Mouse (Mus musculus): ENCODE results near the gene Lsr. TPM values are rescaled to one million over a fixed set of nuclear protein-coding genes. Genes with fewer than 3 reads are reported as not detected.

Lsr gene
- 1 to 10 TPM; 2.5 to 3.2 TPM for total RNA-seq (2023)

DNA sequence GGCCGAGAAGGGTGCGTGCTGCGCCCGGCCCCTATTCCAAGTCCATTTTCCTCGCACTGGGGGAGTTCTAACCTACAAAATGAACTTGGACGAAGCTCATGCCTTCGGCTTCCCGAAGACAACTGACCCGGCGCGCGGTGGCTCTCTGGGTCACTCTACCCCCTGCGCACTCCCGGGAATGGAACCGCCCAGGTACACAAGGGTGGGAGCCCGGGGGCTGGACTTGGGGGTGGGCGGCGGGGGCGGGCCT is at the start of gene Lsr:
Lsr (minus strand) TSS at position 214 of the 250 bp plus-strand sequence.

DNA sequence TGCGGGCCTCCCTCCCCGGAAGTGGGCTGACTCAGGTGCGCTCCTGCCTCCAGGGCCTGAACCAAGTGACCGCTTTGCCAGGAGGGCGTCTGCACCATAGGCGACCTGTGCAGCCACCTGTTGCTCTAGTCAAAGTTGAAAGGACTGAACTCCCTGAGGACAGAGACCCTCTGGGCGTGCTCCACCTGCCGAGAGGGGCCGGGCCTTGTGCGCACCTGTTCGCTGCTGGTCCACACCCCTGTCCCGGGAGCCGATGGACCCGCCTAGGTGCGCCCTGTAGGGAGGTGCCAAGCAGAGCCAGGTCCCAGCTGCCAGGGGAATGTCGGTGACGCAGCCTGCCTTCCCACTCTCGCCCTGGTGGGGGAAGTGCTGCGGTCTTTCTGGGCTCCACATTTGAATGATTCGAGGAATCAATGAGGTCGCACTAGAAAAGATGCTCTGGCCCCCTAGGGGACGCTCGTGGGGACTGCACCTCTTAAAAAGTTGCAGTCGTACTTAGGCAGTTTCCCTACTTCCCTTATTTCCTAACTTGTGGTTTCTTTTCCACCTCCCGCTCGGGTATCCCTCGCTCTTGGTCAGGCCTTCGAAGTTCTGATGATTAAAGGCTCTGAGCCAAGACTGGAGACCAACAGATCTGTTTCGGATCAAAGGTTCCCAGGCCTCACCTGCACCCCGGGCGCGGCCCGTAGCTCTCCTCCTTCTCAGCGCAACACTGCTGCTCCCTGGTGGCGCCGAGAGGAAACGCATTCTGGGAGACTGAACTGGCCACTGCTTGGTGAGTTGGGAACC is 431 bp upstream of the Lsr start, which contains the start of gene Fam187b:
Fam187b (plus strand) TSS at position 290 of the 789 bp plus-strand sequence.

DNA sequence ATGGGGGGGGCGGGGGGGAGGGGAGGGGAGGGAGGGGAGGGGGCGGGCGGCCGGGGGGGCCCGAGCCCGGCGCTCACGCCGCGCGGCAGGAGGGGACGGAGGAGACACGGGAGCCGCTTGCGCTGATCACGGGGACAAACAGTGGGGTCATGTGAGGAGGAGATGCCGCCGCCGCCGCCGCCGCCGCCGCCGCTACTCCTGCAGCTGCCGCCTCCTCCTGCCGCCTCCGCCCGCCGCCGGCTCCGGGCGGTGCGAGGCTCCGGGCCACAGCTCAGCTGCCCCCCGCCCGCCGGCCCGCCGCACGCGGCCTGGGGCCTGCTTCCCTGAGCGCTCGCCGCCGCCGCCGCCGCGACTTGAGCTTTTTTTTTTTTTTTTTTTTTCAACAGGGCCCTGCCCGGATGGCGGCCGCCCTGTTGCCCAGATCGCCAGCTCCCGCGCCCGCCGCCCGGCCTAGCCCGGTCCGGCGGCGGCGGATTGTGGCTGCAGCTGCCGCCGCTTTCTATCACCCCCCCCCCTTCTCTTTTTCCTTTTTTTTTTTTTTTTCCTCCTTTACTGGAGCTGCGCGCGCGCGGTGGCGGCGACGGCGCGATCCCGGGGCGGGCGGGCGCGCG is 16.4 kb downstream of the Lsr start, which contains the start of gene Usf2:
Usf2 (minus strand) TSS at position 48 of the 611 bp plus-strand sequence.

DNA sequence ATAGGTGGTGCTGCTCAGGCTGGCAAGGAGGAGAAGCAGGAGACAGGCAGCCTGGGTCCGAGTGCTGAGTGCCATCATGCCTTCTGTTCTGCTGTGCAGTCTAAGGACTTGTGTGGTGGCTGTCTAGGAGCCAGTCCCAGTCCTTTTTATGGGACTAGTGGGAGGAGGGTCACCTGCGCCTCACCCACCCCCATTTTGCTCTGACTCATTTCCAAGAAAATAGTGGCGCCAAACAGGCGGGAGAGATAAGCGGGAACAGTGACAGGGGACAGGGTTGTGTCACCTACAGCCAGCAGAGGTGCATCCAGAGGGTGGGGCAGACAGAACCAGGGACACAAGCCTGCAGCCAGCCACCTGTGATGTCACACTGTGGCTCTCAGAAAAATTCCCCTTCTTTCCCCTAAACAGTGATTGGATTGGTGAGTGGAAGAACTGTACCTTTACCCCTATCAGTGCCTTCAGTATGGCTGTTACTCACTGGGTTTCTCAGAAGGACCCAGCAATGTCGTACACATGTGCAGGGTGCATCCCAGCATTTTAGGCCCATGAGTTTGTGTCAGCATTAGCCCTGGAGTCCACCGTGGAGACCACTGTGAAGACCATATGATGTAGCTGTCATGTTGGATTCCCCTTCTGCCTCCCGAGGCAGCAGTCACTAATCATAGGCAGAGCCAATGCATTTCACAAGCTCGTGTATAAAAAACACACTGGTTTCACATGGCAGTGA is 29.2 kb downstream of the Lsr start, which contains the start of gene Hamp:
Hamp (minus strand) TSS at position 124 of the 727 bp plus-strand sequence.

DNA sequence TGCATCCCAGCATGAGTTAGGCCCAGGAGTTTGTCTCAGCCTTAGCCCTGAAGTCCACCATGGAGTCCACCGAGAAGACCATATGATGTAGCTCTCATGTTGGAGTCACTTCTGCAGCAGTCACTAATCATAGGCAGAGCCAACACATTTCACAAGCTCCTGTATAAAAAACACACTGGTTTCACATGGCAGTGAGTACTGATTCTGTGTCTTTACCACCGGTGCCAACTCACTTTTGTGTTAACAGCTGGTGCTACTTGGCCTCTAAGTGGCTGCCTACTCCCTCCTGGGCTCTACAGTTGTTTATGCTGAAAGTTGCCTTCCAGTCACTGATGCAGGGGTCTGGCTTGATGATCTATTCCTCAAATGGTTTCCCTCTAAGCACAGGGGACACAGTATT is 48.7 kb downstream of the Lsr start, which contains the start of gene Hamp2:
Hamp2 (minus strand) TSS at position 101 of the 400 bp plus-strand sequence.

DNA sequence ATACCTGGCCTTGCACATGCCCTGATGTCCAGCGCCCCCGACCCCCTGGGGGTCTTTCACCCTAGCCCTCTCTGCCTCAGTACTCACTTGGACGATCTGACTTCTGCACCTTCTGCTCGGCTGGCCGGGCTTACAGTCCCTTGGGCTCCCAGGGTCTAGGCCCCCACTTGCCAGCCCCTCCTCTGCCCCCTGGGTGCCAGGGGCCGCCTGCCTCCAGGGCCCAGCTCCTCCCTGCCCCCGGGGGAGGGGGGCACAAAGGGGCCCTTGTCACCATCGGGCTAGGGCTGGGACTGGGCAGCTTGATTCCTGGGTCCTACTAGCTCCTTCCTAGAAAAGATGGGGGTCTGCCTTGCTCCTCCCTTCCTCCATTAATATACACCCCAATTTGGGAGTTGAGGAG is 58.5 kb downstream of the Lsr start, which contains the start of gene Mag:
Mag (minus strand) TSS at position 142 of the 400 bp plus-strand sequence.

Other genes with a start within 250 kb of the Lsr start
- 10 to 100 TPM; 35.2 to 35.7 TPM for gene Tmem147, start 243.9 kb downstream of the Lsr start, total RNA-seq (2023)
- not detected for gene Gapdhs, start 229.8 kb downstream of the Lsr start, total RNA-seq (2023)
- gene Sbsn, start 222.0 kb downstream of the Lsr start, total RNA-seq (2023) = 1 to 10 TPM; 1.3 to 2.7 TPM
- 1 to 10 TPM; 2.8 to 4.5 TPM for gene Dmkn, start 209.7 kb downstream of the Lsr start, total RNA-seq (2023)
- gene Krtdap, start 185.6 kb downstream of the Lsr start, total RNA-seq (2023) = not detected
- gene Ffar2, start 149.7 kb downstream of the Lsr start, total RNA-seq (2023) = 10 to 100 TPM; 41.2 to 51.1 TPM
- not detected for gene Ffar3, start 117.3 kb downstream of the Lsr start, total RNA-seq (2023)
- not detected for gene Ffar1, start 111.9 kb downstream of the Lsr start, total RNA-seq (2023)
- gene Cd22, start 93.1 kb downstream of the Lsr start, total RNA-seq (2023) = 1 to 10 TPM; 2.2 to 3.4 TPM
- gene Mag, start 58.6 kb downstream of the Lsr start, total RNA-seq (2023) = 1 to 10 TPM; 1.3 to 1.6 TPM
- gene Hamp2, start 48.8 kb downstream of the Lsr start, total RNA-seq (2023) = not detected
- gene Hamp, start 29.4 kb downstream of the Lsr start, total RNA-seq (2023) = not detected
- 100 to 1,000 TPM; 119 to 124 TPM for gene Usf2, start 16.7 kb downstream of the Lsr start, total RNA-seq (2023)
- under 1 TPM; 0.46 to 0.72 TPM for gene Fam187b, start 326 bp upstream of the Lsr start, total RNA-seq (2023)
- 100 to 1,000 TPM; 644 to 721 TPM for gene Fxyd5, start 69.0 kb upstream of the Lsr start, total RNA-seq (2023)
- gene Fxyd7, start 78.0 kb upstream of the Lsr start, total RNA-seq (2023) = not detected
- not detected for gene Fxyd1, start 83.7 kb upstream of the Lsr start, total RNA-seq (2023)
- not detected for gene Lgi4, start 85.9 kb upstream of the Lsr start, total RNA-seq (2023)
- gene Fxyd3, start 103.2 kb upstream of the Lsr start, total RNA-seq (2023) = not detected
- 1 to 10 TPM; 2.6 to 3.3 TPM for gene Hpn, start 141.8 kb upstream of the Lsr start, total RNA-seq (2023)
- gene Scn1b, start 153.5 kb upstream of the Lsr start, total RNA-seq (2023) = 1 to 10 TPM; 4.1 to 5.5 TPM
- gene Gramd1a, start 182.4 kb upstream of the Lsr start, total RNA-seq (2023) = 100 to 1,000 TPM in 1 of 2 experiments, 10 to 100 TPM in 1; 91.2 to 105 TPM

Data from neutrophil, adult 83 days (primary cell).